Mouse (Mus musculus) lung, postnatal 25 days (tissue): Measurements from ENCODE around the gene Olfr1326-ps1.

Source experiments
- DNase-seq: peaks from one replicate; pipeline ENCODE4 v3.0.0; 2022; ENCODE audit warnings: low spot score

Olfr1326-ps1 gene

GRCm38 (mm10) chrX:74574788-74575187 lies at the start of gene Olfr1326-ps1:
Olfr1326-ps1 (minus strand) TSS chrX:74574888.
- no peak for DNase-seq

- no peak for DNase-seq
Observed at GRCm38 (mm10) chrX:74592379-74592778, 17.7 kb upstream of the Olfr1326-ps1 start, which contains the start of gene Olfr1325. Olfr1325 (plus strand) TSS chrX:74592679.
